Mouse (Mus musculus): ENCODE results near the gene Hk1.

The Hk1 gene

GRCm38 (mm10) chr10:62379808-62380207 is at the start of gene Hk1:
Gene Hk1, minus strand, starts transcription at chr10:62379908.
- DNase-seq (ENCODE audit: low spot score in 2 of 2): no peak

GRCm38 (mm10) chr10:62425081-62425871 is 45.6 kb upstream of the Hk1 start:
- DNase-seq (ENCODE audit: low spot score in 2 of 2): no peak

- DNase-seq (ENCODE audit: low spot score in 2 of 2): no peak
Measured at GRCm38 (mm10) chr10:62422255-62422654, 42.5 kb upstream of the Hk1 start, which contains the start of gene Hkdc1. Gene Hkdc1, minus strand, starts transcription at chr10:62422491.

- DNase-seq (ENCODE audit: low spot score in 2 of 2): no peak
Measured at GRCm38 (mm10) chr10:62421127-62421526, 41.4 kb upstream of the Hk1 start.

DNA sequence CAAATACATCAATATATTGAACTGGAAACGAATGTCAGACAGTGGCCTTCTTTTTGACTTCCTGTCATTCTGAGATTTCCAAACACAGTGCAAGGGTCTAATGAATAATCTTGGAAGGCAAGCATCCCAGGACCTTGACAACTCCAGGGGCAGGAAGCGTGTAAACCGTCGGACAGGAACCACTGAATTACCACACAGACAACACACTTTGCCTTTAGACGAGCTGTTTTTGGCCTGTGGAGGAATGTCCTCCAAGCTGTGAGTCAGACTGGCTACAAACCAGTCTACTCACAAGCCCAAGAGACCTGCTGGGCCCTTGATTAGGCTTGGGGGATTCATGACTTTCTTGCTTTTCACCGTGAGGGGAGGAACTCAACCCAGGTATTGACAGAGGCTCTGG is 40.7 kb upstream of the Hk1 start:
- DNase-seq (ENCODE audit: low spot score in 2 of 2): no peak

- no peak for DNase-seq (ENCODE audit: low spot score in 2 of 2)
Measured at GRCm38 (mm10) chr10:62419422-62419821, 39.7 kb upstream of the Hk1 start.

DNA sequence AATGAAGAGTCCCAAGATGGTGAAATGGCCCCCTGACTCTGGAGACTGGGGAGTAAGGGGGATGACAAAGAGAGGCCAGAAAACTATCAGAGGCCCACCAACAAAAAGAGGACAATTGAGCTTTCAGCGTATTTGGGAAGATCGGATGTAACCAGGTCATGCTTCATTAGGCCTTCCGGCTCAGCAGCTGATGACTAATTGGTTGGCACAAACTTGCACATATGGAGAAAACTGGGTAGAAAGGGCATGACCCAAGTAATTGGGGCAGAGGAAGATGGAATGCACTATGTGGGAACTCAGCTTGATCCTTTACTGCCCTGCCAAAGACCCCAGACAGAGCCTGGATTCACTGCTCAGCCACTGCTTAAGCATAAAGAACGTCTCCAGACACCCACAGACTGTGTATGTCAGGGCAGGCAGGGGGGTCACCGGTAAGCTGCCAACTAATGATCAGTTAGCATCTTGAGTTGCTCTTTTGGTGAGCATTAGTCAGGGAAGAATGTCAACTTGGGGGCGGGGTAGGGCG is 39.2 kb upstream of the Hk1 start:
- no peak for DNase-seq (ENCODE audit: low spot score in 2 of 2)

DNA sequence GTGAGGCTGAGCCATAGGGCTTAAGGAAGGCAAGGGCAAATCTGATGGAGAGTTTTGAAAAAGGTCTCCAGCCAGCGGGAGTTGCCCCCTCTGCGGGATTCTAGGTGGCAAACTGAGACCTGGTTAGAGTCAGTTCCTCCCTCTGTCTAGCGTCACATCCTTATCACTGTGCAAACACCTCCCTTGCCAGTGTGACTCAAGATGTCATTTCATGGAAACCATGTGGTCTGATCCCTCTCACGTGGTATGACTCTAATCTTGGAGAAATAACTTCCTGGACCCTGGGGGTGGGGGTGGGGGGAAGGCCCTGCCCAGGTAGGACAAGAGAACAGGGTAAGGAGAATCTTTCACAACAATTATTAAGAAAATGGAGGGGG is 33.9 kb upstream of the Hk1 start:
- no peak for DNase-seq (ENCODE audit: low spot score in 2 of 2)

DNA sequence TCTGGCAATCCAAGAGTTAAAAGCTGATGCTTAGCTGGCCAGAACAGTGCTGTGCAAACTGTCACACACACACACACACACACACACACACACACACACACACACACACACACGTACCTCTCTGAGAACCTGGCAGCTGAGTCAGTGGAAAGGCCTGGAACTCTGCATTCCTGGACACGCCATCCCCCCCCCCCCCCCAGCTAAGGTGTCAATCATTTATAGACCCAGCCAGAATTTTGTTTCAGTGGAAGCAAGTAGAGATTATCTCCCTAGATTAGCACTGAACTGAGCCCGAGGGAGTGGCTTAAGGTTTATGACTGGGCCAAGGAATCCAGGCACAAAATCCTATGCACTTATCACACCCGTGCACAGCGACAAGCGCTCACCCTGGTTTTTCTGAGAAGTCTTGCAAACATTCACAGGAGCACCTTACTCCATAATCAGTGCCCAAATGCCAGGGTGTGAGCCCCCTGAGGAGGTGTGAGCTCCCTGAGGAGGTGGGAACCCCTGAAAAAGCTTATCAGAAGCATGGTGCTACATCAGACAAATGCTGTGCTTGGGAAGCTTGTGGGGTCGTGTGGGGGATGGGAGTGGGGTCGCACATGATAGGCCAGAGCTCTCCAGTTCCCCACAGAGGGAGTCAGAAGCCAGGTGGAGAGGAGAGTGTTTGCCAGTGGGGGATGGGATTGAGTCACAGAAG is 33.3 kb upstream of the Hk1 start:
- no peak for DNase-seq (ENCODE audit: low spot score in 2 of 2)

GRCm38 (mm10) chr10:62411431-62412410 is 32.0 kb upstream of the Hk1 start:
- DNase-seq (ENCODE audit: low spot score in 2 of 2): peak in 1 of 2 experiments; percentile 31

DNA sequence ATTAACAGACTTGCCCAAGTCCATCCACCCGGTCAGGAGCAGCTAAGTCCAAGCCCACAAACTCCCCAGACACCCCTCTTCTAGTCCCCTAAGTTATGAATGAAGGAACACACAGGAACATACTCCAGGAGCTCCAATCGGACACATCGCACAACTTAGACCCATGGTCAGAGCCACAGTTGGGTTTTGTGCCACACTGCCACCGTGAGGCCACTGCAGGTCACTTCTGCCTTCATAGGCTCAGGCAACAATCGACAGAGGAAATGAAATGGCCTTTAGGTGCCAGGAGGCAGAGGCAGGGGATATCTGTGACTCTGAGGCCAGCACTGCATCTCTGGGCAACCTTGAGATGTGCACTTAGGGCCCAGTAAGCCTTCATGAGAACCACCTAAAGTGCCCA is 31.2 kb upstream of the Hk1 start:
- peak; percentile 53 to 72 for DNase-seq (ENCODE audit: low spot score in 2 of 2)

- DNase-seq (ENCODE audit: low spot score in 2 of 2): no peak
Measured at GRCm38 (mm10) chr10:62404901-62405300, 25.2 kb upstream of the Hk1 start.

DNA sequence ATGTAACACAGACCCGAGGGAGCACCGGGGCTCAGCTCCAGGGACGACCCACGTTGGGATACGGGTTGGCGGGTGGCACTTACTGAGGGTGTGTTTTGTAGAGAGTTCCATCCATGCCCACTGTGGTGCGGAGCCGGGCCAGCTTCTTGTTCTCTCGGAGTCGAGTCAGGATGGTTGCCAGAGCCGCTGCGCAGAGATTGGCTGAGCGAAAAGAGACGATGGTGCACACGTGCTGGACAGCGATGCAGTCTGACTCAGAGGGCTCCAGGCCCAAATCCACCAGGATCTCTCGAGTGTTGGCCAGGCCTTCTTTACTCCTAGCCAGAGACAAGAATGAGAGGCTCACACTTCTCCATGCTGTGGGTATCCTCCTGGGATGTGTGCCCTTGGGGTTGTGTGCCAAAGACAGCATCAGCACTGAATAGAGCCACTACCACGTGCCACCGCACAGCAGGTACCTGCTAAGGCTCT is 22.0 kb upstream of the Hk1 start:
- DNase-seq (ENCODE audit: low spot score in 2 of 2): no peak

GRCm38 (mm10) chr10:62383011-62383410 is 3.3 kb upstream of the Hk1 start:
- no peak for DNase-seq (ENCODE audit: low spot score in 2 of 2)

GRCm38 (mm10) chr10:62380936-62381335 is 1.2 kb upstream of the Hk1 start:
- no peak for DNase-seq (ENCODE audit: low spot score in 2 of 2)

DNA sequence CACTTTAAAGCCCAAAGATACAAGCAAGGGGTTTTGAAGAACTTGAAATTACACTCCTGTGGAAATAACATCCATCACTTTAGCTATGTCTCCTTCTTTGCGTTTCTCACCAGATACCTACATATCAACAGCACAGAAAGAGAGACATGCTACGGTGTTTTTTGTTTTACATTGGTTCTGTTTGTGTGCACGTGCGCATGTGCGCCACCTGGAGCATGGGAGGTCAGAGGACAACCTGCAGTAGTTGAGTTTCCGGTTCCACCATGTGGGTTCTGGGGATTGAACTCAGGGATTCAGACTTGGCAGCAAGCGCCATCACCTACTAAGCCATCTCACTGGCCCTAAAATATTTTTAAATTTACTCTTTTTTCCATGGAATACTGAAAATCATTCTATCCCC is 20.9 kb downstream of the Hk1 start:
- no peak for DNase-seq (ENCODE audit: low spot score in 2 of 2)

GRCm38 (mm10) chr10:62356105-62356730 is 23.5 kb downstream of the Hk1 start:
- peak; percentile 44 to 64 for DNase-seq (ENCODE audit: low spot score in 2 of 2)

- DNase-seq (ENCODE audit: low spot score in 2 of 2): no peak
Measured at GRCm38 (mm10) chr10:62345147-62345546, 34.6 kb downstream of the Hk1 start.

DNA sequence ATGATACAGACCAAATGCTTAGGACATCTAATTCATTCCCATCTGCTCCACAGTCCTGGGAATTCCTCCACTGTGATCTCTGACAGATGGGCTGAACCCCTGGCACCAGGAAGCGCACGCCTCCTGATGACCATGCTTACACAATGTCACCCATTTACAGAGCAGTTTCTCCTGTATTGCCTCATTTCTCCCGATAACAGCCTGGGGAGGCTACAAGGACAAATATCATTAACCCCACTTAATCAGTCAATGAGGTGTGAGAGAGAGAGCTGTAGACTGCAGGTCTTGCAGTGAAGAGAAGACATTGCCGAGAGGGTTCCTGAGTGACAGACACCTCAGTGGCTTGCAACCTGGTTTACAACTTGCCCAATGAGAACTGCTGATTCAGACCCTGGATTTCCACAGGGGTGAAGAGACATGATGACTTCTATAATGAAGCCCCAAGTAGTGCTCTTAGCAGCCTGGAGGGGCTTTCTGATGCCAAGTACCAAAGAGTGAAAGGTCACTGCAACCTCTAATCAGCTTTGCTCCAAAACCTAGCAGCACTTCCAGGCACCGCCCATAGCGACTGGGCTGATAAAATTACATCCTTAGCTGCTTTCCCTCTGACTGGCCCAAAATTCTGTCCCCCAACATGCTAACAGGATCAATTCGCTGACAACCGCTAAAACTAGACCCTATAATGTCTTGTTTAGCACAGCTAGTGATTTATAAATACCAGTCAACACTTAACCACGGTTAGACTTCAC is 35.5 kb downstream of the Hk1 start:
- DNase-seq (ENCODE audit: low spot score in 2 of 2): no peak

- DNase-seq (ENCODE audit: low spot score in 2 of 2): no peak
Measured at GRCm38 (mm10) chr10:62342512-62342911, 37.2 kb downstream of the Hk1 start.

All from frontal cortex, postnatal 36 days (tissue).